In the genomic region with DNA sequence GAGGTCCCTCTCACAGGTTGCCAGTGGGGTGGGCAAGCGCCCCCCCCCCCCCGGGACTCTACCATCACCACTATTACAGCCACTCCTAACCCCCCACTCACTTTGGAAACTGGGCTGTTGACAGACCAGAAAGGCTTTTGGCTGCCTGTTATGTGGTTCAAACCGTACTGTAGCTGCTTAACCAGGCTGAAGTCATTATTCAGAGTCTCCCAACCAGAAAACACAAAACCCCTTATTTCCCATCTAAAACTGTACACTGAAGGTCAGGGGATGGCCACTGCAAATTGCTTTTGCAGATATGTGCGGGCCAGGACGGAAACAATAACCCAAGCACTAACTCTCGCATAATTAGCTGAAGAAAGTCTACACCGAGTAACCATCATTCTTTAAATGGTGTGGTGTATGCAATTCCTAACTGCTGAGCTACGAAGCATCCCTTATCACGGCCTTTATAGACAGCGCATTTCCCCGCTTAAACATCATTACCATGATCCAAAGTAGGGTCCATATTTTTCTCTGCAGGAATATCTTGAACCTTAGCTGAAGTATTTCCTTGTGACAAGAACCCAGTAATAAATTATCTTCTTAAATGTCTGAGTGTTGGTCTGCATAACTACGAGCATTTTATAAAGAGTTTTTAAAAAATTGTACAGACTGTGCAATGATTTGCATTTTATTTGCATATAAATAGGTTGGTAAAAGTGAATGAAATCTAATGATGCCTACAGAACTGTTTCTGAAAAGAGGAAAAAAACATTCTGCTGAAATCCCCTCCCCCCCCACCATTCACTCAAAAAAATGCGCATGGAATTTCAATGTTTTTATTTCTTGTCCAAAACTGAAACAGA, we compare ENCODE assay signal across 13 mouse cellular contexts. TPM values are rescaled to one million over a fixed set of nuclear protein-coding genes. Genes with fewer than 3 reads are reported as not detected.
DNase-seq lines count a peak whose midpoint lies in the region; ATAC-seq and TF ChIP-seq lines count a peak whose summit lies in the region.
"Had no signal": no experiment of that assay in that cellular context is flagged by ENCODE, and none has a peak within 500 bp of the region (broad histone marks: within the 10 kb centered on the region; RNA-seq: fewer than 3 reads in every experiment).

No protein-coding gene starts in this region.

- peak; percentile 32 for DNase-seq in lung, postnatal 0 days (ENCODE audit: low spot score)
- DNase-seq in lung, postnatal 36 days = no peak
- DNase-seq in hindbrain, embryonic 11.5 days (ENCODE audit: low spot score) = no peak
- DNase-seq in heart, postnatal 36 days = no peak
- DNase-seq in adrenal gland, adult (ENCODE audit: inconsistent age in 2 of 2, low spot score in 1 of 2) = no peak
- no peak for DNase-seq in spleen, postnatal 14 days (ENCODE audit: low spot score in 2 of 2)
- DNase-seq: cerebellum, adult 9-10 months; heart, postnatal 14 days had no signal

- WGBS in lung, postnatal 0 days = 69% methylated on average over 13 of the region's 13 CpGs
- 22% methylated on average over 13 of the region's 13 CpGs for WGBS in forebrain, embryonic 13.5 days
- WGBS in hindbrain, embryonic 11.5 days = 51% methylated on average over 13 of the region's 13 CpGs
- 39% methylated on average over 13 of the region's 13 CpGs for WGBS in neural tube, embryonic 13.5 days

- no peak for TF ChIP-seq EP300 in lung, postnatal 0 days (IDR thresholded peaks at IDR 0.05)

- H3K9me3 ChIP-seq in lung, postnatal 0 days (ENCODE audit: low read length) = no peaks in the 10 kb centered on the region
- H3K9me3 ChIP-seq in forebrain, embryonic 13.5 days (replicated peaks) = no peaks in the 10 kb centered on the region
- H3K9me3 ChIP-seq in hindbrain, embryonic 11.5 days (ENCODE audit: control insufficient read depth, low read length) = no peaks in the 10 kb centered on the region
- H3K9me3 ChIP-seq in neural tube, embryonic 13.5 days = no peaks in the 10 kb centered on the region

- H3K4me2 ChIP-seq in lung, postnatal 0 days (replicated peaks; ENCODE audit: low read depth, low read length) = no peak overlapping the region
- peak overlapping the region; percentile 51 for H3K4me2 ChIP-seq in forebrain, embryonic 13.5 days
- no peak overlapping the region for H3K4me2 ChIP-seq in hindbrain, embryonic 11.5 days (replicated peaks; ENCODE audit: low read depth, low read length)
- no peak overlapping the region; the same call in 1 of the 2 replicates for H3K4me2 ChIP-seq in neural tube, embryonic 13.5 days

- H3K27ac ChIP-seq in lung, postnatal 0 days (ENCODE audit: low read length) = no peak overlapping the region
- H3K27ac ChIP-seq in forebrain, embryonic 13.5 days = peak overlapping the region; percentile 69
- 0 out of 2 replicates have a peak overlapping the region, but pooled peaks have one; percentile 39 for H3K27ac ChIP-seq in hindbrain, embryonic 11.5 days (ENCODE audit: low read depth, low read length)
- H3K27ac ChIP-seq in neural tube, embryonic 13.5 days (replicated peaks) = peak overlapping the region; percentile 49
- H3K27ac ChIP-seq: macrophage had no signal

- no peak overlapping the region for H3K4me3 ChIP-seq in lung, postnatal 0 days (ENCODE audit: low read depth, low read length)
- H3K4me3 ChIP-seq in forebrain, embryonic 13.5 days = 0 out of 2 replicates have a peak overlapping the region, but pooled peaks have one; percentile 5
- H3K4me3 ChIP-seq in hindbrain, embryonic 11.5 days (ENCODE audit: low read depth, low read length) = no peak overlapping the region
- no peak overlapping the region for H3K4me3 ChIP-seq in neural tube, embryonic 13.5 days
- H3K4me3 ChIP-seq: myocyte had no signal

- H3K36me3 ChIP-seq in lung, postnatal 0 days (ENCODE audit: insufficient read depth, low read length) = peaks cover 16% of the 10 kb centered on the region; the same call in 1 of the 2 replicates
- peaks cover 37% of the 10 kb centered on the region for H3K36me3 ChIP-seq in forebrain, embryonic 13.5 days (ENCODE audit: poor library complexity, severe bottlenecking)
- H3K36me3 ChIP-seq in hindbrain, embryonic 11.5 days (ENCODE audit: control insufficient read depth, insufficient read depth, low read length) = peaks cover 13% of the 10 kb centered on the region
- peaks cover 52% of the 10 kb centered on the region for H3K36me3 ChIP-seq in neural tube, embryonic 13.5 days

- no peak for ATAC-seq in lung, postnatal 0 days
- ATAC-seq in forebrain, embryonic 13.5 days = peak; percentile 44
- ATAC-seq in hindbrain, embryonic 11.5 days (ENCODE audit: low FRiP score) = peak; percentile 72
- no peak for ATAC-seq in neural tube, embryonic 13.5 days (ENCODE audit: low read depth)
- ATAC-seq: Patski had no signal

- TF ChIP-seq CTCF in lung, postnatal 0 days (IDR thresholded peaks at IDR 0.05) = no peak

- no peaks in the 10 kb centered on the region for H3K27me3 ChIP-seq in lung, postnatal 0 days (replicated peaks; ENCODE audit: insufficient read depth, low read length)
- peaks cover 40% of the 10 kb centered on the region for H3K27me3 ChIP-seq in forebrain, embryonic 13.5 days
- no peaks in the 10 kb centered on the region for H3K27me3 ChIP-seq in hindbrain, embryonic 11.5 days (ENCODE audit: control insufficient read depth, insufficient read depth, low read length)
- no peaks in the 10 kb centered on the region for H3K27me3 ChIP-seq in neural tube, embryonic 13.5 days
- H3K27me3 ChIP-seq: Patski had no signal

- intact Hi-C loops in heart, postnatal 36 days (cut with DNase I) = no loop called here

- H3K4me1 ChIP-seq in lung, postnatal 0 days (ENCODE audit: insufficient read depth, low read depth, low read length) = peaks cover 12% of the 10 kb centered on the region
- peaks cover 65% of the 10 kb centered on the region for H3K4me1 ChIP-seq in forebrain, embryonic 13.5 days
- 0 out of 2 replicates have a peak, but pooled peaks cover 4% of the 10 kb centered on the region for H3K4me1 ChIP-seq in hindbrain, embryonic 11.5 days (replicated peaks; ENCODE audit: control insufficient read depth, insufficient read depth, low read length)
- H3K4me1 ChIP-seq in neural tube, embryonic 13.5 days (replicated peaks) = peaks cover 62% of the 10 kb centered on the region

- no peak overlapping the region for H3K9ac ChIP-seq in lung, postnatal 0 days (replicated peaks; ENCODE audit: low read depth)
- no peak overlapping the region for H3K9ac ChIP-seq in forebrain, embryonic 13.5 days
- H3K9ac ChIP-seq in hindbrain, embryonic 11.5 days (ENCODE audit: low read depth, low read length) = no peak overlapping the region
- no peak overlapping the region for H3K9ac ChIP-seq in neural tube, embryonic 13.5 days

RNA-seq across cellular contexts. Expression of gene Ptch1, which starts 29.1 kb away (rescaled TPM):
- polyA plus RNA-seq in lung, postnatal 0 days (2015; fragmentation: Nextera tagmentation; extraction: Ambion mirVana) = 15.2 and 21.3 TPM in 2 replicates
- 11.3 and 16.0 TPM in 2 replicates for polyA plus RNA-seq in forebrain, embryonic 13.5 days (2015; fragmentation: Nextera tagmentation; extraction: Ambion mirVana)
- 19.5 and 28.4 TPM in 2 replicates for polyA plus RNA-seq in hindbrain, embryonic 11.5 days (2014; fragmentation: Nextera tagmentation; extraction: Ambion mirVana)
- 19.2 and 22.1 TPM in 2 replicates for polyA plus RNA-seq in neural tube, embryonic 13.5 days (2015; fragmentation: Nextera tagmentation; extraction: Ambion mirVana)
- total RNA-seq in heart, postnatal 36 days (2021) = 10 to 100 TPM; 17.5 to 18.5 TPM

RNA-seq across cellular contexts. Expression of gene Fancc, which starts 47.3 kb away (rescaled TPM):
- polyA plus RNA-seq in lung, postnatal 0 days (2015; fragmentation: Nextera tagmentation; extraction: Ambion mirVana) = 26.0 and 37.6 TPM in 2 replicates
- 13.7 and 18.1 TPM in 2 replicates for polyA plus RNA-seq in forebrain, embryonic 13.5 days (2015; fragmentation: Nextera tagmentation; extraction: Ambion mirVana)
- polyA plus RNA-seq in hindbrain, embryonic 11.5 days (2014; fragmentation: Nextera tagmentation; extraction: Ambion mirVana) = 19.7 and 26.1 TPM in 2 replicates
- polyA plus RNA-seq in neural tube, embryonic 13.5 days (2015; fragmentation: Nextera tagmentation; extraction: Ambion mirVana) = 15.3 and 20.6 TPM in 2 replicates
- total RNA-seq in heart, postnatal 36 days (2021) = 1 to 10 TPM; 3.5 to 6.7 TPM

Comparison
In these comparisons a context has a peak if more than half of its experiments do, and no peak if none do; other contexts are left out.
1. ATAC-seq: peak in forebrain, embryonic 13.5 days (single experiment) and hindbrain, embryonic 11.5 days (single experiment); none in lung, postnatal 0 days (single experiment) and neural tube, embryonic 13.5 days (single experiment).